Mouse (Mus musculus): Measurements from ENCODE around the gene Ak8. TPM values are rescaled to one million over a fixed set of nuclear protein-coding genes. Genes with fewer than 3 reads are reported as not detected.

Gene Ak8
- total RNA-seq, 1 experiment from 2014 or later, result 1.6 TPM

- ATAC-seq (replicated peaks; ENCODE audit: low read depth, poor library complexity, severe bottlenecking), result no peak
Observed at GRCm38 (mm10) chr2:28859303-28859702, 159.3 kb downstream of the Ak8 start.

GRCm38 (mm10) chr2:28860678-28861423 lies 160.9 kb downstream of the Ak8 start:
- no peak for ATAC-seq (replicated peaks; ENCODE audit: low read depth, poor library complexity, severe bottlenecking)

Other genes starting within 250 kb of the Ak8 start
- gene 1700007K13Rik, start 233.8 kb upstream of the Ak8 start, total RNA-seq (2017), result not detected in 2 replicates
- 33.2 and 35.2 TPM in 2 replicates for gene Mrps2, start 232.1 kb upstream of the Ak8 start, total RNA-seq (2017)
- gene Gbgt1, start 203.3 kb upstream of the Ak8 start, total RNA-seq (2017), result not detected in 2 replicates
- gene Gm10134, start 194.1 kb upstream of the Ak8 start, total RNA-seq (2017), result not detected in 2 replicates
- 3.7 and 4.3 TPM in 2 replicates for gene Ralgds, start 187.0 kb upstream of the Ak8 start, total RNA-seq (2017)
- gene Cel, start 136.8 kb upstream of the Ak8 start, total RNA-seq (2017), result not detected in 2 replicates
- gene Gtf3c5, start 116.4 kb upstream of the Ak8 start, total RNA-seq (2017), result 9.7 and 19.0 TPM in 2 replicates
- gene Gfi1b, start 78.2 kb upstream of the Ak8 start, total RNA-seq (2017), result 29.5 and 30.7 TPM in 2 replicates
- gene Tsc1, start 58.9 kb upstream of the Ak8 start, total RNA-seq (2017), result 14.5 and 18.7 TPM in 2 replicates
- 2.5 and 6.6 TPM in 2 replicates for gene Spaca9, start 437 bp upstream of the Ak8 start, total RNA-seq (2017)
- gene Gtf3c4, start 140.2 kb downstream of the Ak8 start, total RNA-seq (2017), result 26.3 and 31.8 TPM in 2 replicates
- 16.5 and 17.8 TPM in 2 replicates for gene Ddx31, start 140.2 kb downstream of the Ak8 start, total RNA-seq (2017)
- not detected in 2 replicates for gene Barhl1, start 216.5 kb downstream of the Ak8 start, total RNA-seq (2017)